Mouse (Mus musculus) heart, postnatal 25 days (tissue): Measurements from ENCODE around the gene Drc3. TPM values are rescaled to one million over a fixed set of nuclear protein-coding genes. Genes with fewer than 3 reads are reported as not detected.
A peak's percentile ranks its signal among the peaks of the same experiment; 100 is the strongest.

Source experiments
- DNase-seq: peaks from one replicate; pipeline ENCODE4 v3.0.0; 2022; ENCODE audit warnings: low spot score
- intact Hi-C: fragments of 180-260 bp; cut with DNase I; formaldehyde crosslinking; loops from one replicate; pipeline ENCODE4 v1.15.1; 2025
- total RNA-seq, 2 experiments: library from RNA; stranded (reverse); gene quantifications; 2 replicates each; pipeline ENCODE4 v1.2.3; 2021

Gene Drc3
- total RNA-seq, 2 experiments from 2014 or later = 2.1 TPM

DNA sequence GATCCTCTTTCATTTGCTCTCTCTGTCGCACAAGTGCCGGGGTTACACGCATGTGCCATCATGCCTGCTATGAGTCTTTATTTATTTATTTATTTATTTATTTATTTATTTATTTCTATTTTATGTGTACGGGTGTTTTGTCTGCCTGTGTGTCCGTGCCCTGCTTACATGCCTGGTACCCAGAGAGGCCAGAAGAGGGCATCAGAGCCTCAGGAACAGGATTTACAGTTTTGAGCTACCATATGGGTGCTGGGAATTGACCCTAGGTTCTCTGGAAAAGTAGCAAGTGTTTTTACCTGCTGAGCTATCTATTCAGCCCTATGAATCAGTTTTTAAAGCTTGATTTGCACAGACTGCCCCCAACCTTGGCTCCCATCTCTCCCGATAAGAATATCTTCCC lies 30.4 kb downstream of the Drc3 start:
- DNase-seq = no peak
- intact Hi-C loops = no loop called here

DNA sequence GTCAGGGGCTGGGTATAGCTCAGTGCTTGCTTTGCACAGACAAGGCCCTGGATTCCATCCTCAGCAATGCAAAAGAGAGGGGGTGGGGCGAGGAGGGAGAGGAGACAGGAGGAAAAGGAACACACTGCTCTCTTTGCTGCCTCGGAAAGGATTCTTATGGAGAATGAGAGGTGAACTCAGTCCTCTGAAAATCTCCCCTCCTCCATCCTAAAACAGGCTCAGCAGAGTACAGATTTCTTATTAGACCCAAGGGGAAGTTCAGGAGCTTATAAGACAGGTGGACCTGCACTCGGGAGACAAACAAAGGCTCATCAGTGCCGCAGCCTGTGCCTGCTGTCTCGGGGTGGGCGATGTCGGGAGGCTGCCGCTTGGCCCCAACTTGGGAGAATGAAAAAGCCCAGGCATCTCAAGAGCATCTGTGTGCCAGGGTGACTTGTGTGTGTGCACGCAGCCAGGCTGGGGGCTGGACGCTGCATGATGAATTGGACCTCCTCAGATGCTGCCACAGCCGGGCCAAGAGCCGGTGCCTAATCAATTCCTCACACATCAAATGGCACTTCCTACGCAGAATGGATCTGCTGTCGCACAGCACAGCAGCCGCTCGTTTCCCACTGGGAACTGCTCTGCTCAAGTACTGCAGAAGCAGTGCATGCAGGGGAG lies 31.8 kb downstream of the Drc3 start:
- intact Hi-C loops = no loop called here
- no peak for DNase-seq

DNA sequence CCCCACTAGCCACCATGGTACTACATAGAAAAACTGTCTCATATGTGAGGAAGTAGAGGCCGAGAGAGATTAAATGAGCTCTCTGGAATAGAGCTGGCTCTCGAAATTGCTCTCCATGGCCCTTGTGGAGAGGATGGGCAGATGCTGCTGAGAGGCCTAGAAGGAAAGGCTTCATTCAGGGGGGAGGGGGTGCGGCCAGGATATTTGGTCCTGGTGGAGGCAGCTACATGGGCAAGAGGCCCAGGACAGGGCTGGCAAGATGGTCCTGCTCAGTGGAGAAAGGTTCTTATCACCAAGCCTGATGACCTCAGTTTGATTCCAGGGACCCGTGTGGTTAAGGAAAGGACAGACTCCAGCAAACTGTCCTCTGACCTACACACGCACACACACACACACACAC lies 32.8 kb downstream of the Drc3 start:
- intact Hi-C loops = no loop called here
- DNase-seq = no peak

DNA sequence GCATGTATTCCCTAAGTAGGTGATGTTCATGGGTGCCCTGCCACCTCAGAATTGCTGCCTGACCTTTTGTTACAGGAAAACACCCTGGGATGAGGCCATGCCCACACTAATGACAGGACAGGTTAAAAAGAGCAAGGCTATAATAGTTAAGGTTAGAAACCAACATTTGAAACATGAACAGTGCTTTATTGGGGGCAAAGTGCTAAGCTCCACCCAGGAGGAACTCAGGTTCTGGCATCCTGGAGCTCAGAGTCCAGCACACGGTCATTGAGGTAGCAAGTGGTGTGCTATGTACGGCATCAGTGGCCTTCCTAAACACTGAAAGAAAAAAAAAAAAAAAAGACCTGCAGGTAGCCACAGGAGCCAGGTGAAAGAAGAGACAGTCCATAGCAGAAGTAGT lies 34.8 kb downstream of the Drc3 start:
- no peak for DNase-seq
- intact Hi-C loops = no loop called here

DNA sequence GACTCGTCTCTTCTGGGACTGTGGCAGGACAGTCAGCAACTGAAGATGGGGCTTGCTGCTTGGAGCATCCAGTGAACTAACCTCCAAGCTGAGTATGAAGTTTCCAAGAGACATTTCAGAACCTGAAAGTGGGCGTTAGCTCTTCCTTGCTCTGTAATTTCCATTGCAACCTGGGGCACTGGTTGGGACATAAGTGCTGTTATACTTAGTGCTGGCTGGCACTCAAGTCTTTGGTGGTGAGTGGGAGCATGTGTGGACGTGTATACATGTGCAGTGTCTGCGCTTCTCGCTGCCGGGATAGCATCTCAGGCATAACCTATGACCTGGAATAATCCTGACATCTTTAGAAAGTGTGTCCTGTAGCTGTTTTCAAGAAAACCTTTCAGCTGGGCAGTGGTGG lies 38.2 kb downstream of the Drc3 start:
- intact Hi-C loops = no loop called here
- no peak for DNase-seq

DNA sequence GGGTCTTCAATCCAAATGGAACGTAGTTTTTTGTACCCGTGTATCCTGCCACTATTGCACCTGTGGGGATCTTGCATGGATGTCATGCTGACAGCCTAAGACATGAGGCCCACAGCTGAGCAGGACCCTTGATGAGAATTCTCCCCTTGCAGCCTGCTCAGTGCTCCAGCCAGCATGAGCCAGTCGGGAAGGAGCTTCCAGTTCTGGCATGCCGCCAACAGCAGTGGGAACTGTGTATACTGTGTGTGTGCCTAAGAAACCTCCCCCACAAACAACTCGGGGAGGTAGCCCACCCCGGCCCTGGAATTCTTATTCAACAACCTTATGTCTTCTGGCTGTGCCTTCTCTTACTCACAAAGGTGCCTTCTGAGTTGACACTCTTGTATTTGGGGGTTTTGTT lies 43.4 kb downstream of the Drc3 start:
- DNase-seq = no peak
- intact Hi-C loops = no loop called here

DNA sequence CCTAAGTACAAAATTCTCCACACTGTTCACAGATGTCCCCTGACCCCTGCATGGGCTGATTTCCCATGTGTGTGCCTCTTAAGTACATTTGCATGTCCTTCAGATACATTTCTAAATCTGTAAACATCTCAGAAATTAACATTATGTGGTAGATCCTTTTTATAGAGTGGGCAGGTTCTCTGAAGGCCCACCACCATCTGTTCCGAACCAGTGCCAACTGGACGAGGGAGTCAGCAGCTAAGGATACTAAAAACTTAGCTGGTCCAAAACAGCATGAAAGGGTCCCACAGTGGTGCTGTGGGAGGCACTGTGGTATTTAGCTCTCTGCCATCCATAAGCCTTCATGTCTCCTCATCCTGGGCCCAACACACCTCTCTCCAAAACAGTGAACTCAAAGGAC lies 44.0 kb downstream of the Drc3 start:
- DNase-seq = no peak
- intact Hi-C loops = no loop called here

DNA sequence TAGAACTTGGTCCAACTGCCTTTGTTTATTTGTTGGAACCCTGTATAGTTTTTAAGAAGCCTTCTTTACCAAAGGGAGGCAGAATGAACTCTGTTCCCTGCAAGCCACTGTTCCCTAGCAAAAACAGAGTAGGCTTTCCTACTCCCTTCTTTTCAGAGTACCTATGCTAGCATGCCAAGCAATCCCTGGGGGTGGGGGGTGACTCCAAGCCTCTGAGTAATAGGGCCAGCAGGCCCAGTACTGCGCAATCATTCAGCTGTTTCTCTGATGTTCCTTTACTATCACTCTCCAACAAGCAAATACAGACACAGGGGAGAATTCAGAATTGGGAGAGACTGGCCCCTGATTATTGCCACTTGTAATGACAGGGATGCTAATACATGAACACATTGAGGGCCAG lies 53.5 kb downstream of the Drc3 start:
- DNase-seq = no peak
- intact Hi-C loops = no loop called here

DNA sequence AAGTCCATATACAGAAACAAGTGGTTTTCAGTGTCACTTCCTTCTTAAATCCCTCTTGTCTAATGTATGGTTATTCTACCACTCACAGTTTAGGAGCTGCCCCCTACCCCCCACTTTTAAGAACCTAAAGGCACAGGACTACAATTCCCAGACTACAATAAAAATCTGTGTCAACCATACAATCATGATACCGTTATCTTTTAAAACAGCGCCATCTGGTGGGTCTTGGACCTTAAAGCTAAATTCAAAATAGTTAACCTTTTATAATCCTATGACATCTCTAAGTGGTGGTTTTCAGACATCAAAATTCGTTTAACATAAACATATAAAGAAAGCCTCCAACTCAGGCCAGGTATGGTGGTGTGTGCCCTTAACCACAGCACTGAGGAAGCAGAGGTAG lies 59.0 kb downstream of the Drc3 start:
- intact Hi-C loops = loop anchor here (1.0 to 2.0 kb wide), 2 partner anchors 212 to 307 kb away; partner anchors contain the start of gene Rai1
- DNase-seq = no peak

DNA sequence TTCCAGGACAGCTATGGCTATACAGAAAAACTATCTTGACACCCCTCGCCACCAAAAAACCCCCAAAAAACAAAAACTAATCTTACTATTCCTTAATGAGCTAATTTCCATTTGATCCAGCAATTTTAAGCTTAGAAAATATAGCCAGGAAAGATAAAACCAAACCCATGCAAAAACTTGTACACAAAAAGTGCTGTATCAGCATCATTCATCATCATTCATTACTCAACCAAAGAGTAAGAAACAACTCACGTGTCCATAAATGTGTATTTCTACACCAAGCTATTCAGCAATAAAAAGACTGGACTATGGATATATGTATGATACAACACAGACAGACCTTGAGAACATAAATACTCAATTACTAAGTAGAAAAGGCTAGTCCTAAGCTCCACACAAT lies 59.8 kb downstream of the Drc3 start:
- intact Hi-C loops = loop anchor here (1.0 to 2.0 kb wide), 2 partner anchors 213 to 308 kb away; partner anchors contain the start of gene Rai1

DNA sequence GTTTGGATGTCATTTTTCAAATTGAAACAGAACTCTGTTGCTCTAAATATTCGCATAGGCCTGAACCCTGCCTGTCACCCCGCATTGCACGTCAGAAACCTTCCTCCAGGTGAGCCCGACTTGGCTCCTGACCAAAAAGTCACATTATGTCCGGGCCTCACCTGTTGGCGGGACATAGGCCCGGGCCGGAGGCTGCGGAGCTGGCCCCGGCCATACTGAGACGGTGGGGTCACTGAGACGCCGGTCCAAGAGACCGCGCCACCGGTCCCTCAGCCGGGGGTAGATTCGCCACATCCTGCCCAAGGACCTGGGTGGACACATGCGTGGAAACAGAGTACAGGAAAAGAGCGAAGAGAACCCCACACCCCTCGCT lies 63.4 kb downstream of the Drc3 start:
- intact Hi-C loops = no loop called here

More for the DNA sequence above, 59.8 kb downstream of the Drc3 start:
- DNase-seq = no peak

DNA sequence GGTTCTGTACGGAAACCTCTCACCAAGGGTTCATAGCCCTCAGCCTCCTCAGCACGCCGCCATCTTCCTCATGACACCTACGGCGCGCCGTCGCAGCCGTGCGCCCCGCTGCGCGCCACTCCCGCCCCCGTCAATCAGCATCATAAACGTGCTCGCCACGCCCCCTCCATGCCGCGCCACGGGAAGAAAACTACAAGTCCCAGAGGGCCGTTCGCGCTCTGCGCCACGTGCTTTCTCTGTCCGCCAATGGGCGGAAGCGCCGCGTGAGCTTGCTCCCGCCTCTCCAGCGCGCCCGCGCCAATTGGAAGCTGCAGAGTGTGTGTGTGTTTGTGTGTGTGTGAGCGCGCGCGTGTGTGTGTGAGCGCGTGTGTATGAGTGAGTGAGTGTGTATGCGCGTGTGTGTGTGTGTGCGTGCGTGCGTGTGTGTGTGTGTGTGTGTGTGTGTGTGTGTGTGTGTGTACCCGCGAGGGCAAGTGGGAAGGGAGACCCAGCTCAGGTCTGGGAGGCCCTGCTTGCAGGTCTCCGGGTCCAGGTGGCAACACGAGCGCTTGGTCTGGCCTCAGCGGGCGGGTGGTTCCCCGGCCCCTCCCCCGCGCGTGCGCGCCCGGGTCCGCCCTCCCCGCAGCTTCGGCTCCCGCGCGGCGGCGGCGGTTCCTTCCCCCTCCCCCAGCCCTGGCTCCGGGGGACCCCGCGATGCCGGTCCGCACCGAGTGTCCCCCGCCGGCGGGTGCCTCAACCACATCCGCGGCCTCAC lies 64.0 kb downstream of the Drc3 start, which contains the start of gene Gid4:
Gid4 (plus strand) TSS at position 183 of the 754 bp plus-strand sequence.
- intact Hi-C loops = no loop called here
- peak; percentile 96 for DNase-seq

More for the DNA sequence above, 63.4 kb downstream of the Drc3 start:
- no peak for DNase-seq

DNA sequence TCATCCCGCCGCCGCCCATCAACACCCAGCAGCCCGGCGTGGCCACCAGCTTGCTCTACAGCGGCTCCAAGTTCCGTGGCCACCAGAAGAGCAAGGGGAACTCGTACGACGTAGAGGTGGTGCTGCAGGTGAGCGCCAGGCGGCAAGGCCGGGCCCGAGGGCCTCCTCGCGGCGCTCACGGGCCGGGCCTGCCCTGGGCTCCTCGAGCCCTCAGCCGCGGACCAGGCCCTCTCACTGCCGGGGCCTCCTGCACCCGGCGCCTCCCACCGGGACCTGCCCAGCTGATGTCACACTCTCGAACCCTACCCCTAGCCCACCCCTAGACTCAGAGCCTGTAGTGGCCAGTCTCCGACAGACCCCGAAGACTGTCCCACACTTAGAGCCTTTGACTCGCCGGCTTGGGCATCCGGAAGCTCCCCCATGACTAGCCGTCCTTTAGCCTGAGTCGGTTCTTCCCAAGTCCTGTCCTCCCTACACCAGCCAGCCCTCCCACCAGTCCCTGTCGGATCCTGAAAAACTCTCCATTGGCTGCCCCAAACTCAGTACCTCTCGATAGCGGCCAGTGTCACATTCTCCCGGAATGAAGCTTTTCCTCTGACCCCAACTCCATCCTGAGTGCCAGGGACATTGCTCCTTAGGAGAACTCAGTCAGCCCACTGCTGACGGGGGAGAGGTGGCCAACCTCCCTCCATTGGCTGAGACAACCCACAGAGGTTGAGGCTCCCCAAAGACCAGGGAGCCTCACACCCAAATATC lies 64.8 kb downstream of the Drc3 start, which contains the start of gene Atpaf2:
Atpaf2 (minus strand) TSS at position 741 of the 756 bp plus-strand sequence.
- DNase-seq = peak; percentile 5
- intact Hi-C loops = no loop called here

DNA sequence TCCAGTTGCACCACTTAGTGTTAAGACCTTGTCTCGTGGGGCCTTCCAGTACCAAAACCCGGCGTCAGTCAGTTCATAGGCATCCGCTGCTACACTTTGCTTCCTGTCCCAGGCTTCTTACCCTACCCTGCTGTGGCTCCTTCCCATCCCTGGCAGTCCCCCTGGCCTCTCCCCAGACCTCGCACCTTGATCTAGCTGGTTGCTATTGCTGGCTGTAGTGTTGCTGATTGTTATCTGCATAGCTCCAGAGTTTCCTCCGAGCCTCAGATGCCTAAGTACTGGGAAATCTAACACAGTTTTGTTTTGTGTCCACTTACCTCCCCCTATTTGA lies 65.3 kb downstream of the Drc3 start:
- DNase-seq = no peak
- intact Hi-C loops = no loop called here

DNA sequence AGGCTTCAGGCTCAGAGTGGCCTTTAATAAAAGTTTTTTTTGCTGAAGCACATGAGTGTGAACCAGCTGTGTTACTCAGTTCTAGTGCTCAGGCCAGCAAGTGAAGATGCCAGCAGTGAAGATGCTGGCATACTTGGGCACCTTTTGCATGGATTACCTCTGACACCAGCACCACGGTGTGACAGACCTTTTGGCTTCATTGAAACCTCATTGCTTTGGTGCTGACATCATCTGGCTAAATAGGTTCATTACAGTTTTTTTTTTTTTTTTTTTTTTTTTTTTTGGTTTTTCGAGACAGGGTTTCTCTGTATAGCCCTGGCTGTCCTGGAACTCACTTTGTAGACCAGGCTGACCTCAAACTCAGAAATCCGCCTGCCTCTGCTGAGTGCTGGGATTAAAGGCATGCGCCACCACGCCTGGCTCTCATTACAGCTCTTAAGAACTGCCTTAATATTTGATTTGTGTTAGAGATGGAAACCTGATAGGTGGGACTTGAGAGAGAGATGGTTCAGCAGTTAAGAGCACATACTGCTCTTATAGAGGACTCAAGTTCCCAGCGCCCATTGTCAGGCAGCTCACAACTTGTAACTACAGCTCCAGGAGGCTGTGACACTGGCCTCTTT lies 69.0 kb downstream of the Drc3 start:
- intact Hi-C loops = no loop called here
- DNase-seq = no peak

DNA sequence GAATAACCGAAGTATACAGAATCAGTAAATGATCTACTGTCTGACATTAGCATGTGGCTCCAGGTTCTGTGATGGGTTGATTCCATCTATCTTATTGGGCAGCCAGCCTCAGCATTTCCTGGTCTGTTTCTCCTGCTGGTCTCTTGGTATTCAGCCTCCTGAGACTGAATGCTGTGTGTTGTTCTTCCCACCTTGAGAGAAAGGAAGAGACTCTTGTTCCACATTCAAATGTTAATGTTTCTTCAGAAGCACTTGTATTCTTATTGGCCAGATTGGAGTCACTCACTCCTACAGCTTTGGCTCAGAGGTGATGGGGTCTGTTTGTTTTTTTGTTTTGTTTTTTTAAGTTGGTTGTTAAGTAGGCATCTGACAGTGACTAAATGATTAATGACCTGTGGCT lies 69.9 kb downstream of the Drc3 start:
- DNase-seq = no peak

DNA sequence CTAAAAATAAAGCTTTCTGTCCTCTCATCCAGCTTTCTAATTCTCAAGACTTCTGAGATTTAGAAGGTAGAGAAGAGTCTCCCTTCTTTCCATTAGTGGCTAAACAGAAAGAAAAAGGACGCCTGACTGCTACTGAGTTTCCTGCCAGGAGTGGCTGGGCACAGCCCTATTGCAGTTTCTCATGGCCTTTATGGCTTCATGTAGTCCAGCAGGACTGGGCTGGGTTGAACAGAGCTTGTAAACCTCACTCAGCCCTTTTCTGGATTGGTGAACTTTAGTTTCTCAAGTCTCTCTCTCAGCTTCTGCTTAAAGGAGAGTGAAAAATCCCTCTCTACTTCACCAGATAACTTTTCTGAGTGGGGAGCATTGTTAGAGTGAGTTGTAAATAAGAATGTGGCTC lies 73.3 kb downstream of the Drc3 start:
- no peak for DNase-seq

More for the DNA sequence above, 69.9 kb downstream of the Drc3 start:
- intact Hi-C loops = no loop called here

DNA sequence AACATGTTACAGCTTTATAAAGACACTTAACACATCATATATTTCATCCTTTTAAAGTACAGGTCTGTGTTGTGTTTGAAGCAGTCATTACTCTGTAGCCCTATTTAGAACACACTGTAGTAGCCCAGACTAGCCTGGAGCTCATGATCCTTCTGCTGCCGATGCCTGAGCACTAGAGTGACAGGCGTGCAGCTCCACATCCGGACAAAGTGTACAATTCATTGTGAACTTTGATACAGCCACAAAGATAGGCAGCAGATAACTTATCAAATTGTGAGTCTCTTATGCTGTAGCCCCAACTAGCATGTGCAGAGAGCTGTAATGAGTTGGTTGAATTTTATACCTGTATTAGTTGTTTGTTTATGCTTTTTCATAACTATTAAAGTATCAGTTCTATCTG lies 74.5 kb downstream of the Drc3 start:
- intact Hi-C loops = no loop called here
- DNase-seq = no peak

More for the DNA sequence above, 73.3 kb downstream of the Drc3 start:
- intact Hi-C loops = no loop called here

DNA sequence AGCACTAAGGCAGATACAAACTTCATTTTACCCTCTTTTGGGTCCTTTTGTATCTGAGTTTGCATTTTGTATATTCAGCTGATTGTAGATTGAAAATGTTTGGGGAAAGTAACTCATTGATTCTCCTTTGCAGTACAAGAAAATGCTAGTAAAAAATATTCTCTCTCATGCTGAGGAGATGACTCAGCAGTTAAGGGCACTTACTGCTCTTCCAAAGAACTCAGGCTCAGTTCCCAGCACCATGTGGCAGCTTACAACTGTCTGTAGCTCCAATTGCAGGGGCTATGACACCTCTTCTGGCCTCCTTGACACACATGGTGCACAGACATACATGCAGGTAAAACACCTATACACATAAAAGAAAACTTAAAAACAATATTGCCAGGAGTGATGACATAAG lies 80.4 kb downstream of the Drc3 start:
- intact Hi-C loops = no loop called here
- DNase-seq = no peak

DNA sequence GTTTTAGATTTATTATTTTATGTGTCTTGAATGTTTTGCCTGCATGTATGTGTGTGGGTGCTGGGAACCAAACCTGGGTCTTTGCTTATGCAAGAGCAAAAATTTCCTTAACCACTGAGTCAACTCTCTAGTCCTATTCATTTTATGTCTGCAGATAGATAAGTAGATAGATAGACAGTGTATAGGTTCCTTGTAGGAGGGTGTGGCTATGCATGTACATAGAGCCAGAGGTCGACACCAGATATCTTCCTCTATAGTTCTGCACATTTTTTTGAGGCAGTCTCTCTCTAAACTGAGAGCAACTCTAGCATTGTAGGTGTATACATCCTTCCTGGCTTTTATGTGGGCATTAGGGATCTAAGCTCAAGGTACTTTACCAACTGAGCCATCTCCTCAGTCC lies 82.0 kb downstream of the Drc3 start:
- intact Hi-C loops = no loop called here
- no peak for DNase-seq
